Mouse (Mus musculus) Patski (cell line): ENCODE measurements around the gene Npr1. TPM values are rescaled to one million over a fixed set of nuclear protein-coding genes. Genes with fewer than 3 reads are reported as not detected.

Experiments used
- ATAC-seq: fragments of 100-300 bp; one replicate; pipeline ENCODE4 v1.8.0; 2021
- CTCF ChIA-PET: fragments of 350-600 bp; sonication (Branson Sonifier 250); formaldehyde crosslinking; loops from one replicate; lab custom pipeline; 2022; ENCODE audit warnings: inconsistent platforms; lab: Charles Lee
- POLR2A ChIA-PET: fragments of 350-600 bp; sonication (Branson Sonifier 250); formaldehyde crosslinking; loops from one replicate; lab custom pipeline; 2022; ENCODE audit warnings: antibody characterized with exemption, inconsistent platforms; lab: Charles Lee
- DNase-seq: peaks from one replicate; pipeline ENCODE4 v3.0.0-alpha.2; 2011; ENCODE audit warnings: low read depth, low spot score
- H3K27me3 ChIP-seq: fragments of 371-371 bp; one replicate; pipeline ENCODE4 v1.5.1; 2021
- CTCF ChIP-seq: fragments of 100-300 bp; IDR thresholded peaks from one replicate; pipeline ENCODE4 v1.5.1; 2021
- in situ Hi-C: fragments of 300-500 bp; cut with MboI; formaldehyde crosslinking; loops from 3 replicates; pipeline ENCODE4 v1.11.1; 2018; ENCODE audit warnings: low pct_unique_long_range_greater_than_20kb, mixed read lengths
- polyA plus RNA-seq: library from polyadenylated mRNA; unstranded; gene quantifications from one replicate; pipeline ENCODE4 v1.2.3, GENCODE M21; 2021

The Npr1 gene
- polyA plus RNA-seq, 1 experiment from 2014 or later = 5.3 TPM

GRCm38 (mm10) chr3:90446389-90447122 lies 19.1 kb downstream of the Npr1 start:
- ATAC-seq = no peak
- ChIA-PET CTCF (interaction anchor here (2.3 to 4.2 kb wide), 2 partner anchors 9 to 11 kb away, joined by 11 to 13 read pairs; no protein-coding TSS in a partner anchor), POLR2A (interaction anchor here (1.0 kb wide), 1 partner anchor 12 kb away, joined by 3 read pairs; no protein-coding TSS in a partner anchor)
- no peaks in the 10 kb centered on the region for H3K27me3 ChIP-seq
- no peak for TF ChIP-seq CTCF
- no peak for DNase-seq
- in situ Hi-C loops = no loop called here

- TF ChIP-seq CTCF = no peak
- POLR2A ChIA-PET = no interaction called here
- in situ Hi-C loops = no loop called here
- no peak for DNase-seq
- CTCF ChIA-PET = interaction anchor here (2.3 to 4.2 kb wide), 2 partner anchors 8 to 12 kb away, joined by 11 to 13 read pairs; no protein-coding TSS in a partner anchor
- H3K27me3 ChIP-seq = no peaks in the 10 kb centered on the region
- ATAC-seq = no peak
Measured at GRCm38 (mm10) chr3:90445417-90446200, 20.1 kb downstream of the Npr1 start.

DNA sequence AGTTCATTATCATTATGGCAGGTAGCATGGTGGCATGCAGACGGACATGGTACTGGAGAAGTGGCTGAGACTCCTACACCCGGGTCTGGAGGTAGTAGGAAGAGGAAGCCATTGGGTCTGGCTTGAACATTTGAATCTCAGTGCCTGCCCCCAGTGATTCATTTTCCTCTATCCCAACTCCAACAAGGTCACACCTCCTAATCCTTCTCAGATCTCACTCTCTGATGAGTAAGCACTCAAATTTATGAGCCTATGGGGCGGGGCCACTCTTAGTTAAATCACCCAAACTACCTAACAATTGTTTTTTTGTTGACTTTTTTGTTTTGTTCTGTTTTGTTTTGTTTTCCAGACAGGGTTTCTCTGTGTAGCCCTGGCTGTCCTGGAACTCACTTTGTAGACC lies 21.7 kb downstream of the Npr1 start:
- no peak for DNase-seq
- no peaks in the 10 kb centered on the region for H3K27me3 ChIP-seq
- ATAC-seq = no peak
- in situ Hi-C loops = no loop called here
- POLR2A ChIA-PET = no interaction called here
- TF ChIP-seq CTCF = no peak
- CTCF ChIA-PET = no interaction called here

DNA sequence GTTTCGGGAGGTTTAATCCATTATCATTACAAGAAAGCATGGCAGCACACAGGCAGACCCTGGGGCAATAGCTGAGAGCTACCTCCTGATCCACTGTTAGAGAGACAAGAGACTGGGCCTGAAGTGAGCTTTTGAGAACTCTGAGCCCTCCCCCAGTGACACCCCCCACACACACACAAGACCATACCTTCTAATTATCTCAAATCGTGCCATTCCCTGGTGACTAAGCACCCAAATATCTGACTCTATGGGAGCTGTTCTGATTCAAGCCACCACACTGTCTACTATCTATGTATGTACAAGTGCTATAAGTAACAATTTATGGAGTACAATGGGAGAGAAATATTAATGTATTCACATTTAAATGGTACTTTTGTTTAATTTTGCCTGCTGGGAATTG lies 24.9 kb downstream of the Npr1 start:
- in situ Hi-C loops = no loop called here
- no peak for ATAC-seq
- no peak for DNase-seq
- no peak for TF ChIP-seq CTCF
- ChIA-PET POLR2A (no interaction called here), CTCF (interaction anchor here (0.7 kb wide), 1 partner anchor 20 kb away, joined by 3 read pairs; no protein-coding TSS in a partner anchor)
- no peaks in the 10 kb centered on the region for H3K27me3 ChIP-seq

DNA sequence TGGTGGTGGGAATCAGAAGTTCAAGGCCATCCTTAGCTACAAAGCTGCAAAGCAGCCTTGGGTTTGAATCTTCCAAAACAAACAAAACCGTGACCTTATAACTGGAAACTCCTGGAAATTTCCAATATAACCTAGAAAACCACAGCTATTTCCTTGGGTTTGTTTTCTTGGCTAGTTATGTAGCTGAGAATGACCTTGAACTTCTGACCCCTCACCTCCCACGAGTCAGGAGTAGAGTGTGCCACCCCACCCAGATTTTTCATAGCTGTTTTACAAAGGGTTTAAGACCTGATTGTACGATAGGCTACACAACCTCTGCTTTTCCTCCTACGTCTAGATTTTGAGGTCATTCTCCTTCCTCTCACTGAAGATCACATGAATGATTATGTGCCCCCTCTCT lies 28.5 kb downstream of the Npr1 start:
- no peaks in the 10 kb centered on the region for H3K27me3 ChIP-seq
- CTCF ChIA-PET = interaction anchor here (1.2 to 2.4 kb wide), 4 partner anchors 10 to 30 kb away, joined by 3 to 11 read pairs (median 3); no protein-coding TSS in a partner anchor
- ATAC-seq = no peak
- DNase-seq = no peak
- in situ Hi-C loops = no loop called here
- POLR2A ChIA-PET = interaction anchor here (1.3 kb wide), 1 partner anchor 14 kb away, joined by 3 read pairs; no protein-coding TSS in a partner anchor
- no peak for TF ChIP-seq CTCF

DNA sequence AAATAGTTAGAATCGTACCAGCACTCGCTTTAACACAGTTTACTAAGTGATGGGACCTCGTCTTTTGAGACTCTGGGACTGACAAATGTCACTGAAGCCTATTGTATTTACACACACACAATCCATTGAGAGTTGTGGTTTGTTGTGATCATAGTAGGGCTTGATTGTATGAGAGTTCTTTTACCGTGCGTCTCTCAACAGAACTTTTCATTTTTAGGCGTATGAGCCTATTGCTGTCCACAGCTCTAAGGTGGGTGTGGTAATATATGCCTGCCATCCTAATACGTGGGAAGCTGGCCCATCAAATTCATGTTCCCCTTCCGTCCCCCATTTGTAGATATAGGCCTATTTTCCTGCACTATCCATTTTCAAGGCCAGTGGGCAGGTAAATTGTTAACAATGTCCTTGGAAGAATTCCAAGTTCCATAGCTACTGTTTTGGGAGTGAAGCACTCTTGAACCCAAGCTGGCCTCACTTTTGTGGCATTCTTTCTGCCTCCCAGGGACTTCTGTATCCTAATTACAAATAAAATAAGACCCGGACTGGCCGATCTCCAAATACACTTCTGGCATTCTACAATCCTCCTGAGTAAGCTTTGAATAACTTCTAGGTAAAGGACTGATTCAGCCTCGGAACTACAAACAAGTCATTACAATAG lies 31.5 kb downstream of the Npr1 start:
- ATAC-seq = no peak
- in situ Hi-C loops = no loop called here

DNA sequence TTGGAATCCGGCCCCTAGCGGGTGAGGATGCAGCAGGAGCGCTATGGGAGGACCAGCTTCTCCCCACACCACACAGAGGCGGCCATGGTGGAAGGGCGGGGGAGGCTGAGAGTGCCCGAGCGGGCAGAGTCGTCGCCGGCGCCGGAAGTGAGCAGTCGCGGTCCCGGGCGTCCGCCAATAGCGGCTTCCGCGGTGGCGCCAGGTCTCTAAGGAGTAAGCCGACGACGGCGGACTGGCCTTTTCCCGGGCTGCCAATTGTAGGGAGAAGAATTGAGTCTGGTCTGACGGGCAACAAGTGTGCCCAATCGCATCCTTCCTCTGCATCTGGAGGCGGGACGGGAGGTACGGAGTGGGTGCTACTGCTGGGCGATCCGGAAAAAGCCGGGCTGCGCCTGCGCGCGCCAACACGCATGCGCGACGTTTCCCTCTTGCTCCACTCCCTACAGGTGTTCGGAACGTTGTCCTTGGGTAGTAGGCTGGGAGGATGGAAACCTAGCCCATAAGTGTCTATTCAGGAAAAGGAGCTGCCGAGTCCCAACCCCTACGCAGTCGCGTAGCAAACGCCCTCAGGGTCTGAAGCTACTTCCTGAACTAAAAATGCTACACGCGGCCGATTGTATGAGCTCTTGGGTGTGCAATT lies 32.2 kb downstream of the Npr1 start, which contains the start of gene Ints3:
Gene Ints3, minus strand, starts transcription at position 242 of the 640 bp plus-strand sequence.
- CTCF ChIA-PET = interaction anchor here (0.7 to 2.1 kb wide), 7 partner anchors 9 to 180 kb away, joined by 3 to 7 read pairs (median 4); partner anchors contain the start of gene Npr1
- TF ChIP-seq CTCF = no peak
- DNase-seq (peak; percentile 100), ATAC-seq (peak; percentile 100)
- POLR2A ChIA-PET = interaction anchor here (0.7 to 1.6 kb wide), 6 partner anchors 19 to 197 kb away, joined by 3 to 4 read pairs (median 3); no protein-coding TSS in a partner anchor
- H3K27me3 ChIP-seq = no peaks in the 10 kb centered on the region
- in situ Hi-C loops = no loop called here

More for the DNA sequence above, 31.5 kb downstream of the Npr1 start:
- no peak for TF ChIP-seq CTCF
- peak; percentile 72 for DNase-seq
- ChIA-PET CTCF (interaction anchor here (0.6 to 2.1 kb wide), 9 partner anchors 10 to 179 kb away, joined by 3 to 7 read pairs (median 4); partner anchors contain the start of gene Npr1), POLR2A (interaction anchor here (0.7 to 1.6 kb wide), 5 partner anchors 20 to 142 kb away, joined by 3 to 4 read pairs (median 3); no protein-coding TSS in a partner anchor)
- H3K27me3 ChIP-seq = no peaks in the 10 kb centered on the region

GRCm38 (mm10) chr3:90432811-90433219 lies 32.9 kb downstream of the Npr1 start:
- in situ Hi-C loops = no loop called here
- POLR2A ChIA-PET = interaction anchor here (0.7 to 1.6 kb wide), 4 partner anchors 15 to 196 kb away, joined by 3 read pairs; no protein-coding TSS in a partner anchor
- no peak for DNase-seq
- ATAC-seq = no peak
- H3K27me3 ChIP-seq = no peaks in the 10 kb centered on the region
- CTCF ChIA-PET = interaction anchor here (1.3 to 2.1 kb wide), 2 partner anchors 9 to 10 kb away, joined by 4 to 7 read pairs; no protein-coding TSS in a partner anchor
- TF ChIP-seq CTCF = no peak

DNA sequence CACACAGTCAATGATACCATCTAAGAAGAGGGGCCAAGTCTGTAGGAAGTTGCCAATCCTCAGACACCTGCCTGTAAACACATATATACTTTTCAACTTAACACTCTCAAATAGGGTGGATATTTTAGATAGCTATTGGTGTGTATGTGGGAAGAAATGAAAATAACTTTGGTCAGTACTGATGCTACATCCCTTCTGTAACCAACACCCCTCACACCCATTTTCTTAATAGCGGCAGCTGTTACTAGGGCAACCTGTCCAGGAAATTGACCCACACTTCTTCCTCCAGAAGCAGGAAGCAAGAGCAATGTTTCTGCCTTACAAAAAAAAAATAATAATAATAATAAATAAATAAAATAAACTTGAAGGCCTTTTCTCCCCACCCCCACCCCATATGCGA lies 33.3 kb downstream of the Npr1 start:
- DNase-seq (no peak), ATAC-seq (no peak)
- POLR2A ChIA-PET = interaction anchor here (0.8 to 1.6 kb wide), 3 partner anchors 14 to 196 kb away, joined by 3 read pairs; no protein-coding TSS in a partner anchor
- CTCF ChIA-PET = interaction anchor here (1.3 to 2.1 kb wide), 2 partner anchors 8 to 10 kb away, joined by 4 to 7 read pairs; no protein-coding TSS in a partner anchor
- in situ Hi-C loops = no loop called here
- TF ChIP-seq CTCF = no peak
- H3K27me3 ChIP-seq = no peaks in the 10 kb centered on the region
